Mouse (Mus musculus) layer of hippocampus, adult 8-10 months (tissue): ENCODE data around the gene Fem1b. TPM values are rescaled to one million over a fixed set of nuclear protein-coding genes. Genes with fewer than 3 reads are reported as not detected.

Experiments used
- DNase-seq, 2 experiments: peaks; one replicate each; pipeline ENCODE4 v3.0.0; 2022; ENCODE audit warnings: low spot score in 2 of 2
- total RNA-seq, 4 experiments: library from RNA; stranded (reverse); gene quantifications; 2 replicates each; pipeline ENCODE4 v1.2.4; 2022

Fem1b gene
- total RNA-seq, 4 experiments from 2014 or later: 85.8 to 99.0 (median 90.4) TPM

DNA sequence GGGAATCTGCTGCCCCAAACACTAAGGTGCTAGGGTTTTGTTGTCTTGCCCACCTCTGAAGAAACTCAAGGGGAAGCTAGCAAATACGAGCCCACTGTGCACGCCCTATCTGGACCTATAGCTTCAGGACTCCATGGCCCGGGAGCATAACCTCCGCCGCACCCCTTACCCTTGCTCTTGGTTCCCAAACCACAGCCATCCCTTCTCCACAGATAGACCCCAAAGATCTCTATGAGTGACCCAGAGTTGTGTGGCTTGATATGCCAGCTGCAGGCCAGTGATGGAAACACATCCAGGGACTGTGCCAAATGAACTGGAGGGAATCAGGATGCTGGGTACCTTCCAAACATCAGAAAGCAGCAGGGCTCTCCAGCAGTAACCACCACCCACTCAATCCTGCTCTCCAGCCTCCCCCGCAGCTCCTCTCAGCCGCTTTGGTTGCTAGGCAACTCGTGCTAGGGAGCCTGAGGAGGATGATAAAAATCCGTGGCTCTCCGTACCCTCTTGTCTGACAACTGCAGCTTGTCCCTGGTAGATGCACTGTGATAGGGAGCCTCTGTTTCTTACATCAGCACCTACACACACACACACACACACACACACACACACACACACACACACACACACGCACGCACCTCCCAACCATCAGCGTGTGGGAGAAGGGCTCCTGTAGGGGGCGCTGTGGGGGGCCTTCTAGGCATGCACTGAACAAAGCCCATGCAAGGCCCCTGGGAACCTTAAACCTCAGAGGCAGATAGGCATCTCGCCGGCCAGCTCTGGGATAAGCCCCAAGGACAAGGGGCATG is 28.6 kb downstream of the Fem1b start:
- DNase-seq: peak; percentile 80 to 90

- DNase-seq: no peak
These were observed 29.8 kb downstream of the Fem1b start for GRCm38 (mm10) chr9:62781965-62782364.

- DNase-seq: no peak
These were observed 33.0 kb downstream of the Fem1b start for GRCm38 (mm10) chr9:62778721-62779120.

DNA sequence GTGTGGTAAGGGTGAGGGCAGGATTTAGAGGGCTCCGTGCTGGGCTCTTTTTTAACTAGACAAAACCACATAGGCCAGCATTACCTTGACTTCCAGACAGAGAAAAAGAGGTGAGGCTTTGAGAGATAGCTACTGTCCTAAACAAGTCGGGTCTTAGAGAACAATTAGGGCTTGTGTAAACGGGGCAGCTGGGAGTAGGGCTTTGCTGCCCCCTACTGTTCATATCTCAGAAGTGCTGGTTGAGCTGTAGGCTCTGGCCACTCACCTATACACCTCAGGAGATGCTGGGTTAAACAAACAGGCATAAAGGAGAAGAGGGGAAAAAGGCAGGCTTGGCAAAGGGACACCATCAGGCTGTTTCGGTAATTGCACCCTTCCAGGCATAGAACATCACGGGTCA is 34.3 kb downstream of the Fem1b start:
- peak; percentile 47 to 78 for DNase-seq

DNA sequence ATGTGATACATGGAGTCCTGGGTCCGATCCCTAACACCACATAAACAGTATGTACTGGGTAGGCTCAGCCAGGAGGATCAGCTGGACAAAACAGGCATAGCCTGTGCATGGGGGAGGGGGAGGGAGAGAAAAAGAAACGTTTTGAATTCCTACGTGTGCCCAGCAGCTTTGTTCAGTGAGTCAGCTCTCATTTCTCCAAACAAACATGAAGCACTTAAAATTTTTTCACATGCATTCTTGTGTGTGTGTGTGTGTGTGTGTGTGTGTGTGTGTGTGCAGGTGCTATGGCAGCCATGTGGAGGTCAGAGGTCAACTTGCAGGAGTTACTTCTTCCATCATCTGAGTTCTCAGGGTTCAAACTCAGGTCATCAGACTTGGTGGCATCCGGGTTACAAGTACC is 36.3 kb downstream of the Fem1b start:
- DNase-seq: no peak

DNA sequence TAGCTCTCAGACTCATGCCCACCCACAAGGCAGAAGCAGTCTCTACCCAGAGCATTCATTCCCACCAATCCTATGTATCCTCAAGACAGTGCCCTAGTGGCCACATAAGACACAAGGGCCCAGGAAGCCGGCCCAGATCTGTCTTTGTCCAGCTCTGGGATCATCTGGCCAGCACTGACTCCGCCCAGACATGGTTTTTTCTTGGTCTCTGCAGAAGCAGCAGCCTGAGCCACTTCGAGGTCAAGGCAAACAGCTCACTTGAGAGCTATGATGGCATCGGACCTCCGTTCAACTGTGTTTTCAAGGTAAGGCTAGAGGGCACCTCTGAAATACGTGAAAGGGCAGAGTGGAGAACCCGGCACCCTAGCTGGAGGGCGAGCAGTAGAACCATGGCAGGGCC is 39.0 kb downstream of the Fem1b start:
- no peak for DNase-seq

DNA sequence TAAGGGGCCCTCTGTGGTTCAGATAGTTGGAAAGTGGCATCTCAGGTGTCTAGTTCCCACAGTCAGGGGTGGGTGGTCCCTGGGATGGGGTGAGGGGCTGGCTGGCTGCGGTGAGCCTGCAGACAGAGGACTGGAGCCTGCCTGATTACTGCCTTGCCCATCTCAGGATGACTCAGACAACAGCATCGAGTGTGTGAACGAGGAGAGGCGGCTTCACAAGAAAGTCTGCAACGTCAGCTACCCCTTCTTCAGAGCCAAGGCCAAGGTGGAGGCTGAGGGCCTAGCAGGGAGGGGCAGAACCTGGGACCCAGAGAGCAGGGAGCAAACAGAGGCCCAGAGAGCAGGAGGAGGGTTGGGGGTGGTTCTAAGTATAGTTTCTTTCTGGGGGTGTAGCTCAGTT is 43.4 kb downstream of the Fem1b start:
- DNase-seq: no peak

- DNase-seq: no peak
These were observed 44.3 kb downstream of the Fem1b start for GRCm38 (mm10) chr9:62767464-62767863.

DNA sequence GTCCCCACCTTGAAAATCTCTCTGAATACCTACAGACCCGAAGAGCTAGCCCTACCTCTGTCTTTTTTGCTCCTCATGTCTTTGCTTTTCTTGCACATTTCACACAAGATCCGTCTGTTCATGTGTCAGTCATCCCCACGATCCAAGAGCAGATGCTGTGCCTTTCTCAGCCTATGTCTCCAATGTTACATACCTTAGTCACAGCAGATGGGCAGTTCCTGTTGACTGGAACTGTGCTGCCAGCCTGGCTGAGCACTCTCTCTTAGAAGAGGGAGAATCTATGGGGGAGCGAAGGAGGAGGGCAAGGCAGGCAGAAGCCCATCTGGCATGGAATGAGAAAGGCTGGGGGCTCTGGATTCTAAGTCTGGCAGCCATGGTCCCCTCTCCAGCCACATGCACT is 46.4 kb downstream of the Fem1b start:
- DNase-seq: peak; percentile 60 to 62

GRCm38 (mm10) chr9:62763478-62763877 is 48.3 kb downstream of the Fem1b start:
- DNase-seq: peak; percentile 63 to 66

GRCm38 (mm10) chr9:62759601-62760000 is 52.1 kb downstream of the Fem1b start:
- DNase-seq: no peak

DNA sequence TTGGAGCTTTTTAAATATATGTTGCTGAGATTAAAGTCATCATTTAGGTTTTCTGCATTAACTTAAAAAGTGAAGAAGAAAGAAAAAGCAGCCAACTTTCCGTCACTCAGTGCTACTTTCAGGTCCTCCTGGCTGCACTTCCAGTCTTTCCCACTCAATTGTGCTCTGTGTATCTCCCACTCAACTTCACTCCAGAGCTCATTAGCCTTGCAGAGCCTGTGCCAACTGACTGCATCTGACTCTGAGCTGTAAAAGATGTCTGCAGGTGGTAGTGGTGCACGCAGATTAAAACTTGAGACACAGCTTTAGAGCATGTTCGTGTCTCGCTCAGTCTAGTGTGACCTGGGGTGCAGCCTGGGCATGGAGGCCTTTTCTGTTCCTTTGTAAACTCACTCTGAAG is 53.4 kb downstream of the Fem1b start:
- peak; percentile 70 to 71 for DNase-seq

DNA sequence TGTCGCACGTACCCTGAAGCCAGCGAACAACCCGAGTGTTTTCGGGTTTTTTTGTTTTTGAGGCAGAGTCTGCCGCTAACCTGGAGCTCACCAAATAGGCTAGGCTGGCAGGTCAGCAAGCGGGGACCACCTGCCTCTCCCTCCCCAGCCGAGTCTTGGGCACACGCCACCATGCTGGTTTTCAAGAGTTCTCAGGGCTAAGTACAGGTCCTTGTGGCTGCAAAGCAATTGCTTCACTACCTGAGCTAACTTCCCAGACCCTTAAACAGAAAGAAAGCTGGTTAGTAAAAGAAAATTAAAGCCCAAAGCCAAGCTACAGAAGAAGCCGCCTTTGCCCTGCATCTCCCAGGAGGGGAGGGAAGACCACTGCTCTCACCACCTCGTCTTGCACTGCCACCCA is 61.4 kb downstream of the Fem1b start:
- DNase-seq: no peak

GRCm38 (mm10) chr9:62749666-62750065 is 62.1 kb downstream of the Fem1b start:
- no peak for DNase-seq

DNA sequence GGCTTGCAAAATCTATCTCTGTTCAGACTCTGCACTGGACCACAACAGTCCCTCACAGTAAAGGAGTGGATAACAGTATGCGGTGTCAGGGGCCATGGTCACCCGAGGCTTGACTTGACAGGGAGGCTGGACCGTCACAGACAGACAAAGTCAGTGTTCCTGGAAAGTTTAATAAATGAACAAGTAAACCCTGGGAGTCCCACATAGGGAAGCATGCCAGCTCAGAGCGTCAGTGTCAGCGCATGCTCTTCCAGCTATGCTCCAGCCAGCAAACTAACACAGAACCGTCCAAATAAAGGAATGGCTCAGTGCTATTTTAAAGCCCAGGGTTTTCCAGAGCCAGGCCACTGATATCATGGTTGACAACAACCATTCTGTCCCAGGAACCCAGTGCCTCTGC is 65.1 kb downstream of the Fem1b start:
- DNase-seq: no peak

DNA sequence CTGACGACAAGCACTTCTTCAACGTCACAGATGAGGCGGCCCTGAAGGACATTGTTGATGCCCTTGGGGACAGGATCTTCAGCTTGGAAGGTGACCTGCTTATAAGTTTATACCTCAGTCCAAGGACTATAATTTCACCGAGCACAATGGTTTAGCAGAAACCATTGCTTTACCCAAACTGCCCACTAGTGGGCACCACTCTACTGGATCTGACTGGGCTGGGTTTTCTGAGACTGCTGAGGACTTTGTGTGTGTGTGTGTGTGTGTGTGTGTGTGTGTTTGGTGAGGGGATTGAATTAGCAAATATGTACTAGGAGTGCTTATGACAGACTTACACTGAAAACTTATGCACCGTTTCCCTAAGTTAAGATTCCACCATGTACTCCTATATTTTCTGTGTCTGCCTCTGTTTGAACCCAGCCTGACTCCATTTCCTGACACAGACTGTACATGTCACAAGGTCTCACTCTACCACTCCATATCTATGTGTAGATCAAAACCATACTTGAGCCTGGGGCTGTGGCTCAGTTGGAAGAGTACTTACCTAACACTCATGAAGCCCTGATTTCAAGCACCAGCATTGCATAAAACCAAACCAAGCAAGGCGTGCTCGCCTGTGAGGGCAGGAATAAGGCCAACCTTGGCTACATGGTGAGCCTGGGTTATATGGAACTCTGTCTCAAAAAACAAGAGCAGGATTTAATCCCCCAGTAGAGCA is 67.0 kb downstream of the Fem1b start:
- DNase-seq: no peak

Other genes starting within 250 kb of the Fem1b start
- 1 to 10 TPM; 3.5 to 5.7 (median 4.4) TPM for gene Itga11, start 134.1 kb downstream of the Fem1b start, total RNA-seq
- gene Cln6, start 26.9 kb upstream of the Fem1b start, total RNA-seq: 10 to 100 TPM; 10.2 to 16.0 (median 14.8) TPM
- gene Calml4, start 46.1 kb upstream of the Fem1b start, total RNA-seq: 1 to 10 TPM; 1.2 to 3.0 (median 2.1) TPM
- 10 to 100 TPM; 61.6 to 75.9 (median 74.3) TPM for gene Pias1, start 176.0 kb upstream of the Fem1b start, total RNA-seq